Mouse (Mus musculus) induced T-regulatory cell, adult 2 months (primary cell): ENCODE data around the gene Gm47791.

Experiments used
- DNase-seq: peaks from one replicate; pipeline ENCODE4 v3.0.0-alpha.2; 2012; ENCODE audit warnings: low read depth

The Gm47791 gene

DNA sequence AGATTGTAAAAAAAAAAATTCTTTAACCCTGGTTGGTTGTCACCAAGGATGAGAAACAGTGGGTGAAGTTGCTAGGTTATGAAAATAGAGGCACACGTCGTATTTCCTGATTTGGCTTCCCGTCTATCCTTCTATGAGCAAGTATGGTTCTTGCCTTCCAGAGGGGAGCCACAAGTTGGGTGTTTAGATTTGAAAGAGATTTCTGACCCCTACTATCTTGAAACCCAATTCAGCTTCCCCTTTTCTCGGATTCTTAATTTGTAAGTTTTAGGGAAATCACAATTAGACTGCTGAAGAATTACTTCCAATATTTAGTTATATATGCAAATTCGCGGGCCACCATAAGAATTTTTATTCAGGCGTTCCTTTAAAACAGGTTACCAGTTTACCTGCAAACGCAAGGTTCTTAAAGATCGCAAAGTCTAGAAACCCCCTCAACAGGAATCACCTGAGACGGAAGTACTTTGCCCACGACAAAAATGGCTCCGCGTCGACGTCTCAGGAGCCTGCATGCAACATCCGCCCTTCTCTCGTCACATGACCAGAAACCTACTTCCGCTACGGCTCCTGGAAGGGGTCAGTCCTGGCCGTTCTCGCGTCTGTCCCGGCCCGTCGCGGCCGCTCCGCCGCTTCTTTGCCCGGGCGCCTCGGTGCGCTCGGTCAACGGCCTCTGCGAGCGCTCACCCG, 46.6 kb downstream of the Gm47791 start, which contains the start of gene Mff:
Gene Mff (plus strand): TSS at position 552 of the 687 bp plus-strand sequence.
- DNase-seq: peak; percentile 97
